Mouse (Mus musculus): ENCODE results near the gene Wbp1. TPM values are rescaled to one million over a fixed set of nuclear protein-coding genes. Genes with fewer than 3 reads are reported as not detected.
A peak's percentile ranks its signal among the peaks of the same experiment; 100 is the strongest.

Wbp1 gene
- total and polyA plus RNA-seq, 3 experiments: 70.4 to 152 (median 74.6) TPM

DNA sequence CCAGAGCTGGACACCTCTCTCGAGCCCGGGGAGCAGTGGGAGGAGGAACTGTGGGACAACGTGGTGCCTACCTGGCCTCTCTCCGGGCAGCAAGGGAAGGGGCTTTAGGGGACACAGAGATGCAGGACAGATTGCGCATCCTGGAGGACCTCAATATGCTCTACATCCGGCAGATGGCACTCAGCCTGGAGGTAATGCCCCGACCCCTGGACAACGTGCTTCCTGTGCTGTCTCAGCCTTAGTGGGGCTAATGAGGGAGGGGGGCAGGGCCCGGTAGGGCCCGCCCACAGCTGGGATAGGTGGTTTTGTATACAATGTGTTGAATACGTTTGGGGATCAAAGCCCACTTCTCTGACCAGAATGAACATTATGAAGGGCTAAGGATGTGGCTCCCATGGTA lies 16.7 kb upstream of the Wbp1 start:
- DNase-seq: peak in 1 of 2 experiments; percentile 43
- no peaks in the 10 kb centered on the region for H3K79me2 ChIP-seq (replicated peaks; ENCODE audit: control insufficient read depth, insufficient read depth, low read length)
- H3K4me3 ChIP-seq: peak overlapping the region; percentile 63
- WGBS: 5% methylated on average over 11 of the region's 11 CpGs
- H3K4me1 ChIP-seq (ENCODE audit: control insufficient read depth, insufficient read depth, low read length): peaks cover 7% of the 10 kb centered on the region; the same call in 1 of the 2 replicates
- H3K27ac ChIP-seq: peak overlapping the region; percentile 89
- no peaks in the 10 kb centered on the region for H3K36me3 ChIP-seq (ENCODE audit: control insufficient read depth, insufficient read depth, low read length)
- H3K9ac ChIP-seq (ENCODE audit: low read depth, low read length): peak overlapping the region; percentile 79
- TF ChIP-seq POLR2A (IDR thresholded peaks at IDR 0.05; ENCODE audit: insufficient read depth, low read depth, low read length) (no peak), CTCF (IDR thresholded peaks at IDR 0.05) (no peak), EP300 (IDR thresholded peaks at IDR 0.05; ENCODE audit: insufficient read depth, low read depth, low read length) (no peak)
- H3K27me3 ChIP-seq (ENCODE audit: control insufficient read depth, insufficient read depth, low read length): no peaks in the 10 kb centered on the region
- intact Hi-C loops (cut with DNase I): no loop called here

GRCm38 (mm10) chr6:83137576-83137950 lies 16.2 kb upstream of the Wbp1 start:
- H3K9ac ChIP-seq (ENCODE audit: low read depth, low read length): peak overlapping the region; percentile 79
- 4% methylated on average over 12 of the region's 12 CpGs for WGBS
- peak; percentile 83 for TF ChIP-seq POLR2A (IDR thresholded peaks at IDR 0.05; ENCODE audit: insufficient read depth, low read depth, low read length)
- no peak for TF ChIP-seq CTCF (IDR thresholded peaks at IDR 0.05)
- TF ChIP-seq EP300 (IDR thresholded peaks at IDR 0.05; ENCODE audit: insufficient read depth, low read depth, low read length): peak; percentile 63; the same call in 1 of the 2 replicates
- peaks cover 5% of the 10 kb centered on the region; the same call in 1 of the 2 replicates for H3K4me1 ChIP-seq (ENCODE audit: control insufficient read depth, insufficient read depth, low read length)
- no peaks in the 10 kb centered on the region for H3K27me3 ChIP-seq (ENCODE audit: control insufficient read depth, insufficient read depth, low read length)
- peak; percentile 89 to 90 for DNase-seq
- peak overlapping the region; percentile 89 for H3K27ac ChIP-seq
- intact Hi-C loops (cut with DNase I): no loop called here
- H3K36me3 ChIP-seq (ENCODE audit: control insufficient read depth, insufficient read depth, low read length): no peaks in the 10 kb centered on the region
- H3K4me3 ChIP-seq: peak overlapping the region; percentile 63
- no peaks in the 10 kb centered on the region for H3K79me2 ChIP-seq (replicated peaks; ENCODE audit: control insufficient read depth, insufficient read depth, low read length)

DNA sequence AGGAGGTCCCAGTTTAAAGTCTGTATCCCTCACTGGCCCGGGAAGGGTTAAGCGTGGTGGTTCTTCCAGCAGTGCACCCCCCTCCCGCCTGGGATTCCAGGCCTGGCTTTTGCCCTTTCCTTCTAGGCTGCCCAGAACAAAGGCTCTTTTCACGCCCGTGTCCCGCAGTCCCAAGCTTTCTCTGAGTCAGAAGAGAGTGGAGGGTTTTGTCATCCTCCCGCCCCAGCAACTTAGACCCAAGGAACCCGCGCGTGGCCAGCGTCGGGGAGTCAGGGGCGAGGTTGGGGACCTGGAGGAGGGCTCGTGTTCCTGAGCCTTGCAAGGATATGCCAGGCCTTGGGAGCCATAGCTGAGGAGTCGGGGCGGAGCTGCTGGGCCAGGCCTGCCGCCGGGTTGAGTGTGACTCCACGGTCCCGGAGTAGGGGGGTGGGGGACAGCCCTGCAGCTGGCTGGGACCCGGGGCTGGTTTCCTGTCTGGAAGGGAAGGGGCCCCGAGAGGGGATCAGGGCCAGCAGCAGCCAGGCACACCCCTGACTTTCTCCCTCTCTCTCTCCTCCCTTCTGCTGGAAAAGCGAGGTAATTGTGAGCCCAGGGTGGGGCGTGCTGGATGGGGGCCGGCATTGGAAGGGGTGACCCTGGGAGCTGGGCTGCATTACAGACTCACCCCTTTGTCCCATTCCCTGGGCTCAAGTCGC lies 15.7 kb upstream of the Wbp1 start:
- no peak for TF ChIP-seq EP300 (IDR thresholded peaks at IDR 0.05; ENCODE audit: insufficient read depth, low read depth, low read length)
- Histone ChIP-seq H3K79me2 (replicated peaks; ENCODE audit: control insufficient read depth, insufficient read depth, low read length) (no peaks in the 10 kb centered on the region), H3K4me3 (peak overlapping the region; percentile 63), H3K4me1 (ENCODE audit: control insufficient read depth, insufficient read depth, low read length) (peaks cover 5% of the 10 kb centered on the region; the same call in 1 of the 2 replicates), H3K36me3 (ENCODE audit: control insufficient read depth, insufficient read depth, low read length) (no peaks in the 10 kb centered on the region), H3K27me3 (ENCODE audit: control insufficient read depth, insufficient read depth, low read length) (no peaks in the 10 kb centered on the region), H3K27ac (peak overlapping the region; percentile 89), H3K9ac (ENCODE audit: low read depth, low read length) (peak overlapping the region; percentile 79)
- DNase-seq: peak; percentile 82
- WGBS: 2% methylated on average over 26 of the region's 26 CpGs
- intact Hi-C loops (cut with DNase I): no loop called here

DNA sequence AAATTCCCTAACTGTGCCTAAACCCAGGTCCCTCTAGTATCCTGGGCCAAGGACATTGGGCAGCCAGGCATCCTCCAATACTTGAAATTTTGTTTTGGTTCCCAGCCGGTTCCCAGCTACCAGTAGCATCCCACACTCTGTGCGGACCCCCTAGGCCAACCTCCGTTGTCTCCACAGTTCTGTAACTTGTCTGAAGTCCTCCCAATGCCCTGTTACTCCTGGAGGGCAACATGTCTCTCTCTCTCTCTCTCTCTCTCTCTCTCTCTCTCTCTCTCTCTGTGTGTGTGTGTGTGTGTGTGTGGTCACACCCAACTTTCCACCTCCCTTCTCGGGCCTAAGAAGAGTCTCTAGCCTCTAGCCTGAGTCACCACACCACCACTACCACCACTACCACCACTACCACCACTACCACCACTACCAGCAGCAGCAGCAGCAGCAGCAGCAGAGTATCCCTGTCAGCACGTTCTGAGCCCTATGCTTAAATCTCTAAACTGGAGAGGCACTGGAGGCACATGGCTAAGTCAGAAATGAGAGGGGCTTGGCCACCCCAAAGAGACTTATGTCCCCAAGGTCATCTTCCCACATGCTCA lies 15.0 kb upstream of the Wbp1 start:
- Histone ChIP-seq H3K4me3 (peak overlapping the region; percentile 63), H3K36me3 (ENCODE audit: control insufficient read depth, insufficient read depth, low read length) (no peaks in the 10 kb centered on the region), H3K79me2 (replicated peaks; ENCODE audit: control insufficient read depth, insufficient read depth, low read length) (no peaks in the 10 kb centered on the region), H3K27me3 (ENCODE audit: control insufficient read depth, insufficient read depth, low read length) (no peaks in the 10 kb centered on the region), H3K27ac (peak overlapping the region; percentile 89), H3K4me1 (ENCODE audit: control insufficient read depth, insufficient read depth, low read length) (peaks cover 5% of the 10 kb centered on the region; the same call in 1 of the 2 replicates), H3K9ac (ENCODE audit: low read depth, low read length) (peak overlapping the region; percentile 79)
- WGBS: 35% methylated on average over 5 of the region's 5 CpGs
- no peak for DNase-seq
- TF ChIP-seq POLR2A (IDR thresholded peaks at IDR 0.05; ENCODE audit: insufficient read depth, low read depth, low read length) (no peak), CTCF (IDR thresholded peaks at IDR 0.05) (no peak), EP300 (IDR thresholded peaks at IDR 0.05; ENCODE audit: insufficient read depth, low read depth, low read length) (no peak)
- intact Hi-C loops (cut with DNase I): no loop called here

- no peaks in the 10 kb centered on the region for H3K36me3 ChIP-seq (ENCODE audit: control insufficient read depth, insufficient read depth, low read length)
- peak overlapping the region; percentile 28 for H3K4me3 ChIP-seq
- 14% methylated on average over 37 of the region's 37 CpGs for WGBS
- intact Hi-C loops (cut with DNase I): no loop called here
- DNase-seq: peak; percentile 58
- H3K9ac ChIP-seq (ENCODE audit: low read depth, low read length): peak overlapping the region; percentile 79
- 0 out of 2 replicates have a peak, but pooled peaks have one; percentile 5 for TF ChIP-seq POLR2A (IDR thresholded peaks at IDR 0.05; ENCODE audit: insufficient read depth, low read depth, low read length)
- no peak for TF ChIP-seq CTCF (IDR thresholded peaks at IDR 0.05)
- no peaks in the 10 kb centered on the region for H3K27me3 ChIP-seq (ENCODE audit: control insufficient read depth, insufficient read depth, low read length)
- no peaks in the 10 kb centered on the region for H3K79me2 ChIP-seq (replicated peaks; ENCODE audit: control insufficient read depth, insufficient read depth, low read length)
- H3K27ac ChIP-seq: peak overlapping the region; percentile 76
- peaks cover 5% of the 10 kb centered on the region; the same call in 1 of the 2 replicates for H3K4me1 ChIP-seq (ENCODE audit: control insufficient read depth, insufficient read depth, low read length)
Measured at GRCm38 (mm10) chr6:83135571-83136161, 14.3 kb upstream of the Wbp1 start.

Data from heart, adult 2 months (tissue).